Mouse (Mus musculus): ENCODE results near the gene Ppp1r17.

GRCm38 (mm10) chr6:56027318-56027717 is 10.0 kb downstream of the Ppp1r17 start:
- TF ChIP-seq CTCF (IDR thresholded peaks at IDR 0.05; ENCODE audit: borderline replicate concordance, insufficient read depth, low read length), result no peak
- no peak for TF ChIP-seq POLR2A (IDR thresholded peaks at IDR 0.05; ENCODE audit: low read depth, low read length)

Data from embryonic fibroblast, embryonic 13.5 days (primary cell).